Mouse (Mus musculus) heart, postnatal 0 days (tissue): ENCODE data around the gene Lrrc34. TPM values are rescaled to one million over a fixed set of nuclear protein-coding genes. Genes with fewer than 3 reads are reported as not detected.

Source experiments
- ATAC-seq: fragments of 200-750 bp; cut with Nextera tagmentation; 2 replicates; pipeline ENCODE4 v1.8.0; 2017; ENCODE audit warnings: low read depth, moderate number of reproducible peaks, moderate library complexity; ENCODE audit not compliant: insufficient read depth
- DNase-seq: peaks from one replicate; pipeline ENCODE4 v3.0.0-alpha.2; 2016; ENCODE audit warnings: low spot score
- H3K27ac ChIP-seq: fragments of 300-500 bp; sonication (generic); 2 replicates; pipeline ENCODE4 v1.5.1; 2014; ENCODE audit warnings: low read depth, mild to moderate bottlenecking
- H3K27me3 ChIP-seq: fragments of 300-500 bp; sonication (generic); 2 replicates; pipeline ENCODE4 v1.6.1; 2014; ENCODE audit warnings: low read length, mixed read lengths; ENCODE audit not compliant: control insufficient read depth, insufficient read depth
- H3K36me3 ChIP-seq: fragments of 300-500 bp; sonication (generic); replicated peaks from 2 replicates; pipeline ENCODE4 v1.6.1; 2014; ENCODE audit warnings: low read length, mixed read lengths; ENCODE audit not compliant: control insufficient read depth, insufficient read depth
- H3K4me1 ChIP-seq: fragments of 300-500 bp; sonication (generic); 2 replicates; pipeline ENCODE4 v1.6.1; 2014; ENCODE audit warnings: antibody characterized with exemption; ENCODE audit not compliant: control insufficient read depth, insufficient read depth
- H3K4me2 ChIP-seq: fragments of 300-500 bp; sonication (generic); 2 replicates; pipeline ENCODE4 v1.6.1; 2014; ENCODE audit warnings: low read depth, mild to moderate bottlenecking, low read length, moderate library complexity
- H3K4me3 ChIP-seq: fragments of 300-500 bp; sonication (generic); 2 replicates; pipeline ENCODE4 v1.5.1; 2014; ENCODE audit warnings: low read depth, low read length
- H3K9ac ChIP-seq: fragments of 300-500 bp; sonication (generic); replicated peaks from 2 replicates; pipeline ENCODE4 v1.6.1; 2014; ENCODE audit warnings: low read depth, low read length, mixed read lengths
- H3K9me3 ChIP-seq: fragments of 300-500 bp; sonication (generic); replicated peaks from 2 replicates; pipeline ENCODE4 v1.6.1; 2016; ENCODE audit warnings: low read length; ENCODE audit not compliant: control insufficient read depth
- CTCF ChIP-seq: IDR thresholded peaks from 2 replicates; pipeline ENCODE4 v1.5.1; 2016; ENCODE audit warnings: antibody characterized with exemption, control low read depth, low read depth
- EP300 ChIP-seq: IDR thresholded peaks from 2 replicates; pipeline ENCODE4 v1.6.1; 2016; ENCODE audit warnings: antibody characterized with exemption, low read depth
- WGBS: fragments of 180-500 bp; shearing (Covaris S2); extraction: QIAGEN DNeasy Blood & Tissue Kit; methylation state at CpG from one replicate; pipeline ENCODE4 v1.1.7; 2014; 5-methylcytosine and 5-hydroxymethylcytosine counted together
- polyA plus RNA-seq: library from polyadenylated mRNA; unstranded; fragments of >200 nt; fragmentation: Nextera tagmentation; extraction: Ambion mirVana; gene quantifications from 2 replicates; pipeline ENCODE4 v1.2.1, GENCODE M21; 2015
- total RNA-seq: library from RNA; depleted of rRNA; stranded (reverse); fragments of >200 nt; gene quantifications from 2 replicates; pipeline ENCODE4 v1.2.3, GENCODE M21; 2014; ENCODE audit warnings: low replicate concordance

Gene Lrrc34
- total and polyA plus RNA-seq, 2 experiments from 2014 or later: 0.18 TPM; not detected in 1

DNA sequence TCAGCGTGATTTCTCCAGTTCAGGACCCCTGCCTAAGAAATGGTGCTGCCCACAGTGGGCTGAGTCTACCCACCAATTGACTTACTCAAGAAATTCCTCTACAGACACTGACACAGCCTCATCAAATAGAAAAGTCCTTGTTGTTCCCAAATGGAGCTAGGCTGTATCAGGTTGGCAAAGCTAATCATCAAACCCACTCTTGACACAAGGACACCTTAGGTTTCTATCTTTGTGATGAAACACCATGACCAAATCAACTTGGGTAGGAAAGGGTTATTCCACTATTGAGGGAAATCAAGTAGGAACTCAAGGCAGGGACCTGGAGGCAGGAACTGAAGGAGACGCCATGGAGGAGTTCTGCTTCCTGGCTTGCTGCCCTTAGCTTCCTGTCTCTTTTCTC is 3.5 kb downstream of the Lrrc34 start, which contains the start of gene Lrriq4:
TSS of gene Lrriq4 (plus strand) at position 301 of the 400 bp plus-strand sequence.
- Histone ChIP-seq H3K9ac (no peak within 1 kb of the TSS), H3K4me2 (no peak within 1 kb of the TSS), H3K4me3 (no peak within 1 kb of the TSS), H3K4me1 (peaks cover 6% of the 10 kb centered on the region), H3K27me3 (peaks cover 12% of the 10 kb centered on the region), H3K27ac (no peak within 1 kb of the TSS), H3K9me3 (no peaks in the 10 kb centered on the region), H3K36me3 (no peaks in the 10 kb centered on the region)
- 53% methylated on average over 2 of the region's 2 CpGs for WGBS
- no peak for ATAC-seq
- TF ChIP-seq CTCF (no peak), EP300 (no peak)
- DNase-seq: no peak

- Histone ChIP-seq H3K4me2 (no peak overlapping the region), H3K4me3 (no peak overlapping the region), H3K9me3 (no peaks in the 10 kb centered on the region), H3K4me1 (no peaks in the 10 kb centered on the region), H3K9ac (no peak overlapping the region), H3K27ac (no peak overlapping the region), H3K27me3 (no peaks in the 10 kb centered on the region), H3K36me3 (no peaks in the 10 kb centered on the region)
- TF ChIP-seq CTCF (no peak), EP300 (no peak)
- 78% methylated on average over 4 of the region's 4 CpGs for WGBS
- ATAC-seq (no peak), DNase-seq (no peak)
Observed at GRCm38 (mm10) chr3:30635629-30636028, 12.0 kb downstream of the Lrrc34 start.

DNA sequence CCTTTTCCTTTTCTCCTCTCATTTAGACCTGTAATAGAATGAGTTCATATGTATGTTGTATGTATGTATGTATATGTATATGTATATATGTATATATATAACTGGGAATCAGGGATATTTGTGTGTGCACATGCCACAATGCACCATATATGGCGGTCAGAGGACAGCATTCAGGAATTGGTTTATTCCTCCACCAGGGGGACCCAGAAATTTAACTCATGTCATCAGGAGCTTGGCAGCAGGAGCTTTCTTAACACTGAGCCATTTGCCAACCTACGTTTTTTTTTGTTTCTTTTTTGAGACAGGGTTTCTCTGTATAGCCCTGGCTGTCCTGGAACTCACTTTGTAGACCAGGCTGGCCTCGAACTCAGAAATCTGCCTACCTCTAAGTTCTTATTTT is 14.0 kb downstream of the Lrrc34 start:
- no peak for ATAC-seq
- 51% methylated on average over 3 of the region's 3 CpGs for WGBS
- no peaks in the 10 kb centered on the region for H3K9me3 ChIP-seq
- no peaks in the 10 kb centered on the region for H3K36me3 ChIP-seq
- no peaks in the 10 kb centered on the region for H3K27me3 ChIP-seq
- no peak for DNase-seq
- H3K27ac ChIP-seq: no peak overlapping the region
- no peak for TF ChIP-seq EP300
- TF ChIP-seq CTCF: peak; percentile 22; the same call in 1 of the 2 replicates
- no peaks in the 10 kb centered on the region for H3K4me1 ChIP-seq
- no peak overlapping the region for H3K4me3 ChIP-seq
- H3K9ac ChIP-seq: no peak overlapping the region
- no peak overlapping the region for H3K4me2 ChIP-seq

- Histone ChIP-seq H3K9ac (no peak overlapping the region), H3K27ac (no peak overlapping the region), H3K4me2 (no peak overlapping the region), H3K9me3 (no peaks in the 10 kb centered on the region), H3K4me3 (no peak overlapping the region), H3K27me3 (no peaks in the 10 kb centered on the region), H3K36me3 (peaks cover 38% of the 10 kb centered on the region), H3K4me1 (no peaks in the 10 kb centered on the region)
- 71% methylated on average over 8 of the region's 8 CpGs for WGBS
- ATAC-seq (no peak), DNase-seq (no peak)
- no peak for TF ChIP-seq CTCF
Observed at GRCm38 (mm10) chr3:30620132-30620531, 27.5 kb downstream of the Lrrc34 start.

DNA sequence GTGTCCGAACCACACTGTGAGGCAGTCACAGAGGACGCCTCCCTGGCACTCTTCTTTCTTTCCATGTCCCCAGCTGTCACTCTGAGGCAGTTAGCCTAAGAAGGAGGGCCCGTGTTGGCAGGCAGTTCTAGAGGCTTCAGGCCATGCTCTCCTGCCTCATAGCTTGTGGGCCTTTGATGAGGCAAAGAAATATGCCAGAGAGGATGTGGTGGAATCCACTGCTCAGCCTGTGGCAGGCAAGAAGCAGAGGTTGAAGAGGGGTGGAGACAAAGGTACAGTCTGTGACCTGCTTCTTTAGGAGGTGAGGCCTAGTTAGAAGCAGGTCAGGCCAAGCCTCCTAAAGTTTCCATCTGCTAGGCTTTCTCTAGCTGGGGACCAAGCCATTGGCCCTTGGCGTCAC is 36.7 kb downstream of the Lrrc34 start:
- WGBS: 89% methylated on average over 4 of the region's 4 CpGs
- Histone ChIP-seq H3K9me3 (no peaks in the 10 kb centered on the region), H3K4me1 (no peaks in the 10 kb centered on the region), H3K4me2 (no peak overlapping the region), H3K9ac (no peak overlapping the region), H3K4me3 (no peak overlapping the region), H3K27ac (no peak overlapping the region), H3K27me3 (no peaks in the 10 kb centered on the region), H3K36me3 (peaks cover 80% of the 10 kb centered on the region)
- ATAC-seq: no peak
- no peak for DNase-seq
- TF ChIP-seq CTCF (no peak), EP300 (no peak)

- ATAC-seq: no peak
- H3K27ac ChIP-seq: no peak overlapping the region
- DNase-seq: no peak
- no peaks in the 10 kb centered on the region for H3K27me3 ChIP-seq
- H3K9ac ChIP-seq: no peak overlapping the region
- 81% methylated on average over 3 of the region's 3 CpGs for WGBS
- peaks cover 76% of the 10 kb centered on the region for H3K36me3 ChIP-seq
- no peak overlapping the region for H3K4me2 ChIP-seq
- no peak overlapping the region for H3K4me3 ChIP-seq
- H3K4me1 ChIP-seq: no peaks in the 10 kb centered on the region
- no peaks in the 10 kb centered on the region for H3K9me3 ChIP-seq
- TF ChIP-seq EP300: no peak
- TF ChIP-seq CTCF: no peak
Observed at GRCm38 (mm10) chr3:30608999-30609398, 38.7 kb downstream of the Lrrc34 start.
